Mouse (Mus musculus): ENCODE measurements at regions not wholly inside any gene's neighbourhood (a gene's known extent, or its start where the extent isn't known, plus 50 kb on each side); places are given as distances from the start of the nearest gene placed in this dataset.

- Histone ChIP-seq H3K27me3 (ENCODE audit: control insufficient read depth in 1 of 2, insufficient read depth in 2 of 2, low read length in 2 of 2) (no peaks in the 10 kb centered on the region; a peak in 2 of 4 replicates), H3K4me3 (ENCODE audit: control insufficient read depth in 1 of 2, insufficient read depth in 1 of 2, low read depth in 2 of 2, low read length in 2 of 2) (no peak overlapping the region), H3K4me1 (ENCODE audit: control insufficient read depth in 1 of 2, insufficient read depth in 2 of 2, low read length in 2 of 2) (no peaks in the 10 kb centered on the region), H3K36me3 (ENCODE audit: control insufficient read depth in 1 of 2, insufficient read depth in 2 of 2, low read length in 2 of 2) (no peaks in the 10 kb centered on the region), H3K27ac (ENCODE audit: control insufficient read depth, low read depth, low read length) (no peak overlapping the region), H3K9ac (ENCODE audit: control insufficient read depth, low read depth, low read length, poor library complexity, severe bottlenecking) (no peak overlapping the region), H3K9me3 (replicated peaks; ENCODE audit: insufficient read depth, low read length) (no peaks in the 10 kb centered on the region), H3K79me2 (ENCODE audit: control insufficient read depth, insufficient read depth, low read length, poor library complexity) (no peaks in the 10 kb centered on the region)
- no peak for TF ChIP-seq UBTF (IDR thresholded peaks at IDR 0.05; ENCODE audit: borderline replicate concordance, insufficient read depth, low read depth, low read length)
- TF ChIP-seq RCOR1 (IDR thresholded peaks at IDR 0.05; ENCODE audit: low read depth, low read length) = no peak
- TF ChIP-seq ETS1 (IDR thresholded peaks at IDR 0.05; ENCODE audit: low read depth, low read length) = no peak
- TF ChIP-seq ZKSCAN1 (IDR thresholded peaks at IDR 0.05; ENCODE audit: low read depth, low read length) = no peak
- no peak for TF ChIP-seq E2F4 (IDR thresholded peaks at IDR 0.05; ENCODE audit: borderline replicate concordance, low read depth, low read length)
- TF ChIP-seq USF2 (IDR thresholded peaks at IDR 0.05; ENCODE audit: borderline replicate concordance in 1 of 2, insufficient read depth in 1 of 2, low read depth in 1 of 2, low read length in 2 of 2) = no peak
- TF ChIP-seq CHD2 (IDR thresholded peaks at IDR 0.05; ENCODE audit: low read length) = no peak
- TF ChIP-seq GATA1 (IDR thresholded peaks at IDR 0.05; ENCODE audit: low read depth, low read length) = no peak
- no peak for TF ChIP-seq MAX (IDR thresholded peaks at IDR 0.05; ENCODE audit: low read length)
- no peak for TF ChIP-seq GABPA (IDR thresholded peaks at IDR 0.05; ENCODE audit: low read depth, low read length)
- TF ChIP-seq POLR2A (IDR thresholded peaks at IDR 0.05; ENCODE audit: control insufficient read depth in 1 of 2, insufficient read depth in 1 of 2, low read depth in 1 of 2, low read length in 2 of 2, poor library complexity in 1 of 2) = no peak
- TF ChIP-seq TBP (IDR thresholded peaks at IDR 0.05; ENCODE audit: low read depth, low read length) = no peak
- no peak for DNase-seq (ENCODE audit: low read depth, low spot score)
Observed at GRCm38 (mm10) chr13:34511332-34511731, 142.0 kb downstream of the Pxdc1 start.

GRCm38 (mm10) chr13:34507224-34507623, 146.1 kb downstream of the Pxdc1 start:
- no peaks in the 10 kb centered on the region for H3K9me3 ChIP-seq (replicated peaks; ENCODE audit: insufficient read depth, low read length)
- no peaks in the 10 kb centered on the region for H3K36me3 ChIP-seq (ENCODE audit: control insufficient read depth in 1 of 2, insufficient read depth in 2 of 2, low read length in 2 of 2)
- DNase-seq (ENCODE audit: low read depth, low spot score) = no peak
- H3K4me1 ChIP-seq (ENCODE audit: control insufficient read depth in 1 of 2, insufficient read depth in 2 of 2, low read length in 2 of 2) = no peaks in the 10 kb centered on the region
- H3K27ac ChIP-seq (ENCODE audit: control insufficient read depth, low read depth, low read length) = no peak overlapping the region
- H3K4me3 ChIP-seq (ENCODE audit: control insufficient read depth in 1 of 2, insufficient read depth in 1 of 2, low read depth in 2 of 2, low read length in 2 of 2) = no peak overlapping the region
- H3K9ac ChIP-seq (ENCODE audit: control insufficient read depth, low read depth, low read length, poor library complexity, severe bottlenecking) = no peak overlapping the region
- peaks cover 0 to 1% of the 10 kb centered on the region in 2 experiments; a peak in 1 of 4 replicates for H3K27me3 ChIP-seq (ENCODE audit: control insufficient read depth in 1 of 2, insufficient read depth in 2 of 2, low read length in 2 of 2)
- TF ChIP-seq POLR2AphosphoS2 (IDR thresholded peaks at IDR 0.05; ENCODE audit: low read length) (no peak), ZC3H11A (IDR thresholded peaks at IDR 0.05; ENCODE audit: low read depth, low read length) (no peak), GABPA (IDR thresholded peaks at IDR 0.05; ENCODE audit: low read depth, low read length) (no peak), MAFK (IDR thresholded peaks at IDR 0.05; ENCODE audit: borderline replicate concordance, low read depth, low read length) (no peak), KAT2A (conservative IDR thresholded peaks at IDR 0.05; ENCODE audit: low read depth, low read length) (no peak), ZNF384 (IDR thresholded peaks at IDR 0.05; ENCODE audit: low read depth, low read length) (no peak), TCF12 (IDR thresholded peaks at IDR 0.05; ENCODE audit: low read depth, low read length) (no peak)
- H3K79me2 ChIP-seq (ENCODE audit: control insufficient read depth, insufficient read depth, low read length, poor library complexity) = no peaks in the 10 kb centered on the region
